Mouse (Mus musculus) adrenal gland, adult 18-20 months (tissue): Measurements from ENCODE around the gene Rsrc1. TPM values are rescaled to one million over a fixed set of nuclear protein-coding genes. Genes with fewer than 3 reads are reported as not detected.
"Not testable (repeated sequence)": the region's sequence is repeated elsewhere in the genome, so short reads cannot be mapped to it uniquely, and the experiment has no call there.

ENCODE experiments used
- DNase-seq, 2 experiments: peaks; one replicate each; pipeline ENCODE4 v3.0.0; 2021 to 2022; ENCODE audit warnings: low spot score in 2 of 2
- total RNA-seq, 2 experiments: library from RNA; stranded (reverse); gene quantifications; 1 replicate in 1 of 2; 2 replicates in 1 of 2; pipeline ENCODE4 v1.2.3; 2021

Rsrc1 gene
- total RNA-seq, 2 experiments from 2014 or later: 26.9 to 31.2 TPM

GRCm38 (mm10) chr3:66982181-66982911 is 1.2 kb downstream of the Rsrc1 start:
- peak; percentile 23 to 26 for DNase-seq

- DNase-seq: no peak
These were observed 2.3 kb downstream of the Rsrc1 start for GRCm38 (mm10) chr3:66983481-66983880.

- peak; percentile 68 to 73 for DNase-seq
These were observed 4.5 kb downstream of the Rsrc1 start for GRCm38 (mm10) chr3:66985539-66986286.

GRCm38 (mm10) chr3:66986287-66986560 is 5.0 kb downstream of the Rsrc1 start:
- no peak for DNase-seq

GRCm38 (mm10) chr3:66996820-66997219 is 15.6 kb downstream of the Rsrc1 start:
- no peak for DNase-seq

- no peak for DNase-seq
These were observed 55.3 kb downstream of the Rsrc1 start for GRCm38 (mm10) chr3:67036387-67037062.

GRCm38 (mm10) chr3:67059755-67060154 is 78.6 kb downstream of the Rsrc1 start:
- no peak for DNase-seq

GRCm38 (mm10) chr3:67070575-67071488 is 89.6 kb downstream of the Rsrc1 start:
- no peak for DNase-seq

- DNase-seq: not testable (repeated sequence)
These were observed 92.5 kb downstream of the Rsrc1 start for GRCm38 (mm10) chr3:67073653-67074052.

GRCm38 (mm10) chr3:67075484-67075883 is 94.3 kb downstream of the Rsrc1 start:
- no peak for DNase-seq

- DNase-seq: no peak
These were observed 103.6 kb downstream of the Rsrc1 start for GRCm38 (mm10) chr3:67084742-67085141.

- DNase-seq: no peak
These were observed 127.2 kb downstream of the Rsrc1 start for GRCm38 (mm10) chr3:67108428-67108827.

GRCm38 (mm10) chr3:67116317-67116716 is 135.1 kb downstream of the Rsrc1 start:
- DNase-seq: no peak

GRCm38 (mm10) chr3:67132521-67132920 is 151.3 kb downstream of the Rsrc1 start:
- DNase-seq: no peak

- DNase-seq: no peak
These were observed 154.7 kb downstream of the Rsrc1 start for GRCm38 (mm10) chr3:67135749-67136375.

- DNase-seq: no peak
These were observed 163.8 kb downstream of the Rsrc1 start for GRCm38 (mm10) chr3:67144952-67145351.

GRCm38 (mm10) chr3:67146280-67146679 is 165.1 kb downstream of the Rsrc1 start:
- no peak for DNase-seq

- no peak for DNase-seq
These were observed 166.1 kb downstream of the Rsrc1 start for GRCm38 (mm10) chr3:67147246-67147645.

- no peak for DNase-seq
These were observed 216.0 kb downstream of the Rsrc1 start for GRCm38 (mm10) chr3:67197179-67197578.

- DNase-seq: no peak
These were observed 231.9 kb downstream of the Rsrc1 start for GRCm38 (mm10) chr3:67213047-67213457.
